Mouse (Mus musculus) megakaryocyte, embryonic 14.5 days (primary cell): ENCODE data around the gene Ahcyl1.

ENCODE experiments used
- FLI1 ChIP-seq: IDR thresholded peaks from 2 replicates; pipeline ENCODE4 v1.6.1; 2012; ENCODE audit warnings: low read length, inconsistent platforms, mixed read lengths
- GATA1 ChIP-seq: IDR thresholded peaks from 3 replicates; pipeline ENCODE4 v1.6.1; 2012; ENCODE audit warnings: mixed read lengths, low read length, inconsistent platforms, borderline replicate concordance

- TF ChIP-seq GATA1 = no peak
- TF ChIP-seq FLI1 = no peak
These were observed 8.1 kb downstream of the Ahcyl1 start for GRCm38 (mm10) chr3:107688236-107688635.
